Mouse (Mus musculus) spleen, adult 18-20 months (tissue): ENCODE measurements around the gene Fzd5.

Experiments
- DNase-seq, 2 experiments: peaks; one replicate each; pipeline ENCODE4 v3.0.0; 2022; ENCODE audit warnings: mixed read lengths in 2 of 2

Fzd5 gene

DNA sequence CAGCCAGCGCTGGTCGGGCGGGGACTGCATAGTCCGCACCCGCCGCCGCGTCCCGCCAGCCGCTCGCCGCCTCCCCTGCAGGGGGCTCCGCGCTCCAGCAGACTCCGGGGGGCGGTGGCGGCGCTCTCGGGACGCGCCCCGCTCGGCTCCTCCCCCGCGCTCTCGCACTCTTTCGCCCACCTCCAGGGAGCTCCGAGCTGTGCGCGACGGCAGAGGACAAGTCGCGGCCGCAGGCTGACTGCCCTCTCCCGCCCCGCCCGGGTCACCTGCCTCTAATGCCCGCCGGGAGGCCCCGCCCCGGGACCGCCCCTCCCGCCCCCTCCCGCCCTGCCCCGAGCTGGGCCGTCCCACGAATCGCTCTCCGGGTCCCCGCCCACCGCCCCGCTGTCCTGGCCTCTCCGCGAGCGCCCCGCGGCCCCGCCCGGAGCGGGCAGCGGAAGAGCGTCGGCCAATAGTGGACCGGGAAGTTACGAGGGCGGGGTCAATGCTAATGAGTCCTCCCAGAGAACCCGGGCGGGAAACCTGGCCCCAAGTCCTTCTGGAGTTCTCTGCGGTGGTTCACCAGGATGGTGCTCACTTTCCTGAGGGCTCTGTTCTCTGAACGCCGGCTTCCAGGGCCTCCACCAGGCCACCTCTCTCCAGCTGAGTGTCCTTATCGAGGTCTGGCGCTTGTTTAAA is at the start of gene Fzd5:
TSS of gene Fzd5 (minus strand) at position 250 of the 678 bp plus-strand sequence.
- peak; percentile 86 to 88 for DNase-seq

DNA sequence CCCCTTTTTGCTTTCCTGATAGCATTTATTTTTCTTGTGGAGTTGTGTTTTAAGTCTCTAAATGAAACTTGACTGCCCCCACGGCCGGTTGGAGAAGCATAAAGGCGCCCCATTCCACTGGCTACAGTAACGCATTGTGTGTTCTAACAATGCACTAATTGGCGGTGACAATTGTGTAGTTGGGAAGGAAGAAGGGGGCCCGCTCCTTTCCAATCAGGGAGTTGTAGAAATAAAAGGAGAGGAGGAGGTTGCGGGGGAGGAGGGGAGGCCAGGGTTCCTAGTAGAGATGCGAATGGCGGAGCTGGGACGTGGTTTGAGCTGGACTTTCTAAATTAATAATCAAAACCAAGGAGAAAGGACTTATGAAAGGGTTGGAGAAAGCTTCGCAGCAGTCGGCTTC is 42.3 kb upstream of the Fzd5 start:
- no peak for DNase-seq

DNA sequence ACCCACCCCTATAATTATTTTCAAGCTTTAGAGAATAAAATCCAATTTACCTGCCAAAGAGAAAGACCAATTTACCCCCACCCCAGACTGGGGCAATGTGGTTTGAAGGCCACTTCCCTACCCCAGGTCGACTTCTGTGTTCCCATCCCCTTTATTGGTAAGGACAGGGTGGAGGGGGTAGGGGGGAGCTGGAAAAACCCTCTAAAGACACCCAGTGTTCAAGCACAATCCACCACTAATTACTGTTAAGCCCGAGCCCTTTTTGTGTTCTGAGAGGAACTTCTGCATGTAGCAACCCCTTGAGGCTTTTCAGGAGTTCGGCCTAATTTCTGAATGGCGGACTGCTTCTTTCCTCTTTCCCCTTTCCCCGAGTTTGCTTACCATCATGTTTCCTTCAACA is 41.9 kb upstream of the Fzd5 start:
- DNase-seq: no peak

GRCm38 (mm10) chr1:64773305-64773704 is 35.8 kb upstream of the Fzd5 start:
- no peak for DNase-seq

GRCm38 (mm10) chr1:64770169-64770568 is 32.6 kb upstream of the Fzd5 start:
- DNase-seq: no peak

GRCm38 (mm10) chr1:64761646-64762045 is 24.1 kb upstream of the Fzd5 start:
- no peak for DNase-seq

GRCm38 (mm10) chr1:64757766-64758165 is 20.2 kb upstream of the Fzd5 start:
- no peak for DNase-seq

DNA sequence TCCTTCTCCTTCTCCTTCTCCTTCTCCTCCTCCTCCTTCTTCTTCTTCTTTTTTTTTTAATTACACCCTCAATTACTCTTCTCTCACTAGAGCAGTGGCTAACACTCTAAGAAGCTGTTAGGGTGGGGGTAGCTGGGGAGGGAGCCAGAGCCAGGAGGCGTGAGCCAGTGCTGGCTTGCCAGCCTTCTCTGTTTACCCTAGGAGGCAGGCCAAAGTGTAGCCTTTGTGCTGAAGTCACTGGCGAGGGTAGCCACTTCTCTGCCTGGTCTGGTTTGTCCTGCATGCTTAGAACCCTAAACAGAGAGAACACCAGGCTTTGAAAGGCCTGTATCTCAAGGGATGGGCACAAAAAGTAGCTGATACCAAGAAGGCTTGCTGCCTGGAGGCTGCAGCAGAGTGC is 19.7 kb upstream of the Fzd5 start:
- no peak for DNase-seq

- DNase-seq: no peak
Observed at GRCm38 (mm10) chr1:64756640-64757030, 19.1 kb upstream of the Fzd5 start.

DNA sequence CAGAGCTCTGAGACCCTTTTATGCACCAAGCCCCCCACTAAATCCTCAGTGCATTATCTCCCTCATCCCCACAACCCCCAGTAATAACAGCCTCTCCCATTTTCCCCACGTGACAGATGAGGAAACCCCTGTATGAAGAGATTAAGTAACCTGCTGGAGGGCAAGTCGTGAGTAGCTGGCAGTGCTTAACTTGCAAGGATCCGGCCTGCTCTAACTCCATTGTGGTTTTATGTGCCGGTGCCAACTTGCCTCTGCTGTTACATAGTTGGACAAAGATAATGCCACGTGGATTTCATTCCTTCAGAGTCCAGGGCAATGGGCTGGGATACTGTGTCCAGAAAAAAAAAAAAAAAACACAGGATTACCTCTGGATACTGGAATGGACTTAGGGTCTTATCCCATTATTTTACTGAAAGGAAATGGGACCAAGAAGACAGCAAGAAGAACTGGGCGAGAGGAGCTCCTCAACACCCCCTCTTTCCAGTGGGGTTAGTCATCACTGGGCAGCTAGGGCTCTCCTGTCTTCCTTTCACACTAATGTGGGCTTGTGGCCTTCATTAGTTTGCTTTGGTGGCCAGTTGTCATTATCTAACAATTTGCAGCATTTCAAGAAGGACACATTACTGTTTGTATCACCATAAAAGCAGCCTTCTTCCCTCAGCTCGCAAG is 18.6 kb upstream of the Fzd5 start:
- DNase-seq: no peak

DNA sequence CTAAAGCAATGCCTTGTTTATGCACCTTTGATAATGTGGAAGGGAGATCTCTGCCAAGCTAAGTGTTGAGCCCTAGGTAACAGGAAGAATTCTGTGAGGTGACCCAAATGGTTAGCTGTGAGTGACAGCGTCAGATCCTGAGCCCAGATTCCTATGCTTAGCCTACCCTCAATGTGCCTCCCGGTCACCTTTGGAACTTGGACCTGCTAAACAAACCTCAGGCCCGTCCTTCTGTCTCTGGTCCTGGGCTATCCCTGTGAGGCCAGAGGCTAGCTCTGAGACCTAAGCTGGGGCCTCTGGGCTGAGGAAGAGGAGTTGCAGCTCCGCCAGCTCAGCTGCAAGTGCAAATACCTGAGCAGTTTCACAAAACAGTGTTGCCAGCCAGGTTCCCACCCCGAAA is 17.1 kb upstream of the Fzd5 start:
- no peak for DNase-seq

- DNase-seq: no peak
Observed at GRCm38 (mm10) chr1:64753668-64754067, 16.1 kb upstream of the Fzd5 start.

GRCm38 (mm10) chr1:64753109-64753508 is 15.6 kb upstream of the Fzd5 start:
- DNase-seq: no peak

DNA sequence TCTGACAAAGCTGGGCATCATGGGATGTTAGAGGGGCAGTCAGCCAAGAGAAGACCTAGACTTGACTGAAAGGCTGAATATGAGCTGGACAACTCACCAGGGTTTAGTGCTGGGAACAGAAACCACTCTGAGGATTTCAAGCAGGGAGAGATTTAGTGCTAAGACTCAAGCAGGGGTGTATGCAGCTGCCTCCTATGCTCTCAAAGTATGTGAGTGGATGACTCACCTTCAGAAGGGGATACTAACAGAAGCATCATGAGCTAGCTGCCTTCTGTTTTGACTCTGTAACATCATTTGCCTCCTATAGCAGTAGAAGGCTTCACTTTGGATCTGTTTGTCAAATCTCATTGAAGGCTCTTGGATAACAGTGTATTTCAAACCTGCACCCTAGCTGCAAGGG is 7.1 kb upstream of the Fzd5 start:
- DNase-seq: no peak

DNA sequence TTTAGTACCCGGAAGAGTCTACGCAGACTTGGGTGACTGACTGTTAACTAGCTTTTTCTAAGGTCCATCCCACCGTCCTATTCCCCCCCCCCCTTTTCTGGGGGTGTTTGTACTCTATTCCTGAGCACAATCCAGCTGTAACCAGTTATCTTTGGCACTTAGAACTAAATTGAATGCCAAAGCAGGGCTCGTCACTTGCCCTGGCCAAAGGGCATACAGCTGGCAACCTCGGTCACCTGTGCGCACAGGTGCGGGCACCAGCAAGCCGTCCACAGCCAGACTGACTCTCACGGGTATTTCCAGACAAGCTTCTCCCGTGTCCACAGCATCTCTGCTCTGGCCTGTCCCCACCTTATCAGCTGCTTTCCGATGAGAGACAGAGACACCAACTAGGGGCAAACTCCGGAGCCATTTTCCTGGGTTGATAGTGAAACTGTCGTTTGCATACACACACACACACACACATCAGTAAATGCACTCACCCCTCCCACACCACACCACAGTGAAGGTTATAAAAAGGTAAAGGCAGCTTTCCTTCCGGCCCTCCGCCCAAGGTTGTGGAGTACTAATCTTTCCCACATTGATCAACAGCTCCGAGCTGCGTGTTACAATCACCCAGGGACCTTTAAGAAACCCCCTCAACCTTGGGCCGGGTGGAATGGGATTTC is 5.3 kb upstream of the Fzd5 start:
- DNase-seq: no peak

DNA sequence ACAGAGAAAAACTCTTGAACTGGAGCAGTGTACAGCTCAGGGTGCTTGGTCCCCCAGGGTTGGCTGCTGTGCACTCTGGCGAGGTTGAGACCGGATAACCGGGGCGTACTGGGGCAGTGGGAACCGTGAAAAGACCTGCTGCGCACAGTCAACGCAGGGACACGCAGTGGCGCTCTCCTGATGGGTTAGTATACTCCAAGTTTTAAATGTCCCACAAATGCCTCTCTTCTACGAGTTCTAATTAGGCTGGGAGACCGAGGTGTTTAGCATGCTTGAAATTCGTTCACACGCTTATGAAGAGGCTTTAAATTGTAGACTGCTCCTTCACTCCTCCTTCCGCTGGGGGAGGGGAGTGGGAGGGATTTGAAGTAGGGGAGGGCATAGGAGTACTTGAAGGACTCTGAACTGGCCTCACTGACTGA is 1.1 kb upstream of the Fzd5 start:
- DNase-seq: peak; percentile 19 to 36

DNA sequence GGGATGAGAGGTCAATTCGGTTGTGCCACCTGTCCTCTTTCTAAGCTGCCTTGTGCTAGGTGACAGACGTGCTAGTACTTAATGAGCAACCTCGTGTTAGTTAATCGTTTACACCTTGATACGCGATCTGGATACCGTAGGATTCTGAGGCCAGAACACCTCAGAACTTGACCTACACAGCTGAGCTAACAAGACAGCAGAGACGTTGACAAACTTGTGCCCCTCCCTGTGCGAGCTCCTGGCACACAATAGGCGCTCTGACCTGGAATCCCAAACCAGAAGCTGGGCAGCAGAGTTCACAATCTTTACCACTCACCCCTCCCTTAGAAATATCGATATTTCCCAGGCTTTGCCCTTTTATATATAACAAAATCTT is 617 bp upstream of the Fzd5 start:
- DNase-seq: no peak

DNA sequence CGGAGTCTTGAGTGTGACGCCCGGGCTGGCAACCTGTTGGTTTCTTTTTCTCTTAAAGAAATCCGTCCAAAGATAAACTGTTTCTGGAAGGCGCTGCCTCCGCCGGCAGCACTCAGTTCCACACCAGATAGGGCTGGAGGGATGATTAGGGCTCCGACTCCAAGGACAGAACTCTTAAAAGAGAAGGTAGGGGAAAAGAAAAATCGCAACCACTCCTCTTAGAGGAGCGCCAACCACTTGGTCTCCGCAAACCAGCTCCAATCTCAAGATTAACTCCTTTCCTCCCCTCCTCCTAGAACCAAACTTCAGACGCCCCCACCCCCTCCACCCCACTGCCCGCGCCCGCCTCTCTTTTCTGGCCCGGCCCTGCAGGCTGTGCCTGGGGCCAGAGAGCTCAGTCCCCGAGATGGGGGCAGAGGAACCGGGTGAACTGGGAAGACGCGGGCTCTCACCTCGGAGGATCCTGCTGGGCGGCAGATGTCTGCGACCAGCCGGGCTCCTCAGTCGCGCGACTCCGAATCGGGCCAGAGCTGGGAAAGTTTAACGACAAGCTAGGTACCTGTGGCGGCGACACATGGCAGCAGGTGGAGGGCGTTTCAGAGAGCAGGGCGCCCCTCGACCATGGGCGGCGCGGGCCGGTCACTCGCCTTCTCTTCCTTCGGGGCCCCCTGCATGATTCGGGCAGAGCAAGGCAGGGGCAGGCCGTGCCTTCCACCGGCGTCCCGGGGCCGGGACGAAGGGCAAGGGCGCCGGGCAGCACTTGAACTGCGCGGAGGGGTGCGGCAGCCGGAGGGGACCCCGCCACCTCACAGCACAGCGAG is 660 bp downstream of the Fzd5 start:
- no peak for DNase-seq

- DNase-seq: peak; percentile 29 to 43
Observed at GRCm38 (mm10) chr1:64735781-64736680, 1.5 kb downstream of the Fzd5 start.

- DNase-seq: peak; percentile 14 to 15
Observed at GRCm38 (mm10) chr1:64734771-64735750, 2.5 kb downstream of the Fzd5 start.
